Mouse (Mus musculus) monocyte, adult 5-6 weeks (primary cell): Measurements from ENCODE around the gene Rab31. TPM values are rescaled to one million over a fixed set of nuclear protein-coding genes. Genes with fewer than 3 reads are reported as not detected.

ENCODE experiments used
- ATAC-seq: fragments of 153-309, 156-312 bp; replicated peaks from 2 replicates; pipeline ENCODE4 v1.8.0; 2017; ENCODE audit warnings: mild to moderate bottlenecking; ENCODE audit not compliant: low TSS enrichment, insufficient number of reproducible peaks, severe bottlenecking, poor library complexity, low FRiP score
- total RNA-seq: library from RNA; stranded (forward); fragments of 200-1000, 200-491, 200-594 nt; gene quantifications from 3 replicates; pipeline ENCODE4 v1.2.3, GENCODE M21; 2017

Gene Rab31
- total RNA-seq, 1 experiment from 2014 or later: 75.8 TPM

- 0 out of 2 replicates have a peak, but pooled peaks have one; percentile 28 for ATAC-seq
Measured at GRCm38 (mm10) chr17:65784610-65785140, 12.1 kb upstream of the Rab31 start.

DNA sequence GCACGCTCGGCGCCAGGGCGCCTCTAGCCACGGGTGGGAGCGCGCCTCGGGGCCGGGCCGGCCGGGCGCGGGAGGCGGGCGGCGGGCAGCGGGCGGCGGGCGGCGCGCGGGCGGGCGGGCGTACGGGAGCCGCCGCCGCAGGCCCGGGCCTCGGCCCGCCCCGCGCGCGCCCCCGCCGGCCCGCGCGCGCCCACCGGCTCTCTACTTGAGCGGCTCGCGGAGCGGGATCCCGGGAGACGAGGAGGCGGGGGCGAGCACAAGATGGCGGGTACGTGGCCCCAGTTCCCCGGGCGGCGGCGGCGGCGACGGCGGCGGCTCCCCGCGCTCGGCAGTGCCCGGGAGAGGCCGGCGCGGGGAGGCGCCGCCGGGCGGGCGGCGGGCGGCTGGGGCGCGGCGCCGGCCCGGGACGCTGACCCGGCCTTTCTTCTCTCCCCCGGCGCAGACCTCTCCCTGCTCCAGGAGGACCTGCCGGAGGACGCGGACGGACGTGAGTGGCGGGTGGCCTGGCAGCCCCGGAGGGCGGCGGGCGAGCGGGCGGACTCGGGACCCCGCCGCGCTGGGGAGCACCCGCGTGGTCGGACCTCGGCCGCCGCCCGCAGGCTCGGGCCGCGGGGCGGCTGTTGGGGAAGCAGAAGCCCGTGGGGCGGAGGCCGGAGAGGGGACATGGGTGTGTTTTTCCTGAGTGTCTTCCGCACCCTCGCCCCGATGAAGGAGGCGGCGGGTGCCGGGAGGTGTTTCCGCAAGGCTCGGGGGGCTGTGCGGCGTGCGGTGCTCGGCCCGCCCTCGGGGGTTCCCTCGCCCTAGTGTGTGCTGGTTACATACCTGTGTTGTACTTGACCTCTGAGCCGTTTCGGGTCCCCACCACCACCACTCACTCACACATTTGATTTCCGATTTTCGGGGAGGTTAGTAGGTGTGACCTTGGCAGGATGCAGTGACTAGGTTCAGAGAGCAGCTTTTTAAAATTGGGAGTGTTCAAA lies 10.9 kb upstream of the Rab31 start:
- 0 out of 2 replicates have a peak, but pooled peaks have one; percentile 24 for ATAC-seq

- no peak; the same call in 1 of the 2 replicates for ATAC-seq
Measured at GRCm38 (mm10) chr17:65782551-65783141, 10.1 kb upstream of the Rab31 start, which contains the start of gene Ppp4r1. Ppp4r1 (plus strand) TSS chr17:65782573.

DNA sequence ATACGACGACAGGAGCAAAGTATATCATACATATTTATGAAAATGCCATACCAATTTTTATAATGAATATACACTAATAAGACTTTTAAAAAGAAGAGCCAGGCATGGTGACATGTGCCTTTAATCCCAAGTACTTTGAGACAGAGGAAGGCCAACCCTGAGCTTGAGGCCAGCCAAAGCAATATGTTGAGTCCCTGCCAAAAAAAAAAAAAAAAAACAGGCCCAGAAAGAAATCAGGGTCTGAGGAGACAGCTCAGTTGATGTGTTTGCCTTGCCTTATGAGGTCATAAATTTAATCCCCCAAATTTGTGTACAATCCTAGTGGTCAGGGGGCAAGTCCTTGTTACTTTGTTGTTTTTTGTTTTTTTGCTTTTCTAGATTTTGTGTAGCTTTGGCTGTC lies 8.4 kb upstream of the Rab31 start:
- ATAC-seq: no peak

- no peak for ATAC-seq
Measured at GRCm38 (mm10) chr17:65777461-65777860, 4.9 kb upstream of the Rab31 start.

DNA sequence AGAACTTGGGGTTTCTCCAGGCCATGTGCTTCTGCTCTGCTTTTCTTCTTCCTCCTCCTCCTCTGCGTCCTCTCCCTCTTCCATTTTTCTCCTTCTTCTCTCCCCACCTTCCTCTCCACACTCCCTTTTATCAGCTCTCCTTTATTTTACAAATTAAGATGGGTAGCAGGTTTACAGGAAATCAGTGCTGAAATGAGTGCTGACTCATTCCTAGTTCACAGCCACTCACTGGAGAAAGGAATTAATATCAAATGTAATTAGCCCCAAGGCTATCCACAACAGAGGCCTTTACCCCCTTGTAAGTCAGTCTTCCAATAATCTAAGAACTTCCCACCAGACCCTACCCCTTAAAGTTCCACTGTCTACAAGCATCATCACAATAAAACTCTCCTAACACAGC lies 3.7 kb upstream of the Rab31 start:
- no peak for ATAC-seq

DNA sequence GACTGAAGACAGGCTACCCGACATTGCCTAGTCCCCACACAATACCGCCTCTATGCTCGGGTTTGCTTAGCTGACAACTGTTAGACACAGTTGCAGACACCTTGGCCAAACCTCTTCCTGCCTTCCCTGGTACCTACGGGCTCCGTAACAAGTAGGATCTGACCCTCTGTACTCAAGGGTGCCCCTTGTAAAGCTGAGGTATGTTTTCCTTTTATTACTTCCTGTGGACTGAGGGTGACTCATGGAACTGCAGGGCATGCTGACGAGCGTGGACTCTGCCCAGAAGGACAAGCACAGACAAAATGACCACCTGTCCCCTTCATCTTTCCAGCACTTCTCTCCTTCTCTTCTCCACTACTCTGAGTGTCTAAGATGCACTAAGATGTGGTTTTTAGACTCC lies 1.9 kb upstream of the Rab31 start:
- no peak for ATAC-seq

DNA sequence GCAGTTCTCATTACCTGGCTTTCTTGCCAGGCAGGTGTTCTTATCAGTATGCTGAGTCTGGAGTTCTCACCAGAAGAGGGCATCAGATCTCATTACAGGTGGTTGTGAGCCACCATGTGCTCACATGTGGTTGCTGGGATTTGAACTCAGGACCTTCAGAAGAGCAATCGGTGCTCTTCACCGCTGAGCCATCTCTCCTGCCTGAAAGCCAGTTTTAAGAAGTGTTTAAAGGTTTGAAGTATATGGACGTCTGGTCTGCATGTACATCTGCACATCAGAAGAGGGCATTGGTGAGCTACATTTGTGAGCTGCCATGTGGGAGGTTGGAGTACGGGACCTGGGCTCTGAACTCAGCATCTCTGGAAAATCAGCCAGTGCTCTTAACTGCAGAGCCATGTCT lies 1.1 kb upstream of the Rab31 start:
- no peak for ATAC-seq

- 0 out of 2 replicates have a peak, but pooled peaks have one; percentile 16 for ATAC-seq
Measured at GRCm38 (mm10) chr17:65770982-65771915, 1.3 kb downstream of the Rab31 start.

DNA sequence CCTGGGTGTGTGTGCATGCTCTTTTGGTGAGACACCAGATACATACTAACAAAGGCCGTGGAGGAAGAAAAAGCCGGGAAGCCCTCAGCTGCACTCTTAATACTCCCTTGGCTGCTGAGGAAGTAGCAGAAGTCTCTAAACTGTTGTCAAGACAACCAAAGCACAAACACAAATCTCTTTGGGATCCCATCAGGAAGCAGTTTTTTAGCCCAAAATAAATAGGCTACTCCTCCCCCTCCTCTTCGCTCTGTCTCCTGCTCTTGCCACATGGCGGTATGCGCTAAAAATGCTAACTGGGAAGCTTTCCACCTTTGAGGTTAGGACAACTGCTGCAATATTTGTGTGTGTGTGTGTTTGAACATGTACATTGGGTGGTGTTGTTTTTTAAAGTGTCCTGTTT lies 4.1 kb downstream of the Rab31 start:
- no peak for ATAC-seq

DNA sequence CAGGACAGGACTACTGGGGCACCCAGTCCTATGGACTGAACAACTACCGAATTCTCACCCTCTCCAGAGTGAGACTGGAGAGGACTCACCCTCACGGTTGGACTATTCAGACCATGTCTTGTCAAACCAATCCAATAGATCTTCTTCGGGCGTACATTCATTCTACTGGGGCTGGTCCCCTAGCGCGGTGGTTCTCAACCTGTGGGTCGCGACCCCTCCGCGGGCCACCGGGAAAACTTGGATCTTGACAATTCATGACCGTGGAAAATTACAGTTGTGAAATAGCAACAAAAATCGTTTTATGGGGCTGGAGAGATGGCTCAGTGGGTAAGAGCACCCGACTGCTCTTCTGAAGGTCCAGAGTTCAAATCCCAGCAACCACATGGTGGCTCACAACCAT lies 9.3 kb downstream of the Rab31 start:
- no peak for ATAC-seq

- no peak for ATAC-seq
Measured at GRCm38 (mm10) chr17:65757150-65757549, 15.4 kb downstream of the Rab31 start.

DNA sequence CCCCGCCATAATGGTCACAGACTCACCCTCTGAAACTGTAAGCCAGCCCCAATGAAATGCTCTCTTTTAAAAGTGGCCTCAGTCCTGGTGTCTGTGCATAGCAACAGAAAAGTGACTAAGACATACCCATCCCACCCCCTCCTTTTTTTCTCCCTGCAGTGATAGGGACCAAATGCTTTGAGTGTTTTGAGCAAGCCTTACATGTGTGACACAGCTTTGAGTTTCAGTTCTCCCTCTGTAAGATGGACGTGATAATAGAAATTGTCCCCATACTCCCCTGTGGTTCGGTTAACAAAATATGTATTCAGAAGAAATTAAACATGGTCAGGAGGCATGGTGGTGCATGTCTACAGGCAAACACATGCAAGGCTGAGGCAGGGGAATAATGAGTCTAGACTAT lies 16.7 kb downstream of the Rab31 start:
- ATAC-seq: no peak

DNA sequence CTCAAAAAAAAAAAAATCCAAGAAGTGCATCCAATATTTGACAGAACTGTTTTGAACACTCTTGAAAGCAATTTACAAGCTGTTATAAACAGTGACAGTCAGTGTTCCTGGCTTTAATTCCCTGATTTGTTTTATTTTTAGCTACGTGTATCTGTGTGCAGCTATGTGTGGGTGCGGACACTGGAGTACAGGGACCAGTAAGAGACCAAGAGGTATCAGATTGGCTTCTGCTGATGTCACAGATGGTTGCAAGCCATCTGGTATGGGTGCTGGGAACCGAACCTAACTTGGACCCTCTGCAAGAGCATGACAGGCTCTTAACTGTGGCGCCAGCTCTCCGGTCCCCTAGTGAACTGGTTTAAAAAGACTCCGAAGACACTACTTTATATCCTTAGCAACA lies 19.4 kb downstream of the Rab31 start:
- no peak for ATAC-seq

- no peak for ATAC-seq
Measured at GRCm38 (mm10) chr17:65750301-65750700, 22.3 kb downstream of the Rab31 start.

GRCm38 (mm10) chr17:65749803-65750202 lies 22.7 kb downstream of the Rab31 start:
- peak; percentile 59; the same call in 1 of the 2 replicates for ATAC-seq

- ATAC-seq: no peak
Measured at GRCm38 (mm10) chr17:65748997-65749396, 23.6 kb downstream of the Rab31 start.

DNA sequence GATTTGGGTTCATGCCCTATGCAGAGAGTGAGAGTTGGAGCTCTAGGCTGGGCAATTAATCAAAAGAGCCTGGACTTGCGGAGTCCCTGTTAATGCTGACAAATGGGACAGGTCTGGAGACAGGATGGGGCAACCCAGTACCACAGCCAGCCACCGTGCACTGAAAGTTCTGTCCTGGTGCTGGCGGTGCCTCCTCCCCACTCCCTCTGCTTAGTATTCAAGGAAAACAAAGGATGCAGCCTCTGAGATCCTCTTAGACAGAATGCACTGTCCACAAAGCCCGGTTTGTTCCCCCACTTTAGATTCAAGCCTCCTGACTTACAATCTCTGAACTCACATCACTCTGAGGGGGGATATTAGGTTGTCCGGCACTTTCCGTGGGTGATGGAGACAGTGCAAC lies 26.2 kb downstream of the Rab31 start:
- ATAC-seq: no peak
